Mouse (Mus musculus) heart, adult 9 months (tissue): ENCODE measurements at regions not wholly inside any gene's neighbourhood (a gene's known extent, or its start where the extent isn't known, plus 50 kb on each side); places are given as distances from the start of the nearest gene placed in this dataset.

Source experiments
- DNase-seq, 2 experiments: peaks; one replicate each; pipeline ENCODE4 v3.0.0; 2022; ENCODE audit warnings: low spot score in 2 of 2

DNA sequence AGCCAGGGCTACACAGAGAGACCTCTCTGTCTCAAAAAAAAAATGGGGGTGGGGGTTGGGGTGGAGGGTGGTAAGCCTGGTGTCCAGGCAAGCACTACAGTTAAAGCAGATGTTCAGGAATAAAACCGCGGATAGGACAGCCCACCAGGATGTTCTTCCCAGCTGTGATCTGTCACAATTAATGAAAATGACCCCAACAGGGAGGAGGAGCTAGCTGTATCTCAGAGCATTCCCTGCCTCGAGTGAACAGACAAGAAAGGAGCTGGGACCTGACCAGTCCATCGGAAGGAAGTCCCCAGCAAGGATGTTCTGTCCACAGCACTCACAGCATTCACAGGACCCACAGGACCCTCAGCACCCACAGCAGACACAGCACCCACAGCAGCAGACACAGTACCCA, 80.4 kb downstream of the Utp6 start:
- DNase-seq: no peak

- peak; percentile 46 to 58 for DNase-seq
Measured at GRCm38 (mm10) chr11:79878091-79878490, 84.1 kb downstream of the Utp6 start.

GRCm38 (mm10) chr11:79877184-79877745, 84.9 kb downstream of the Utp6 start:
- peak in 1 of 2 experiments; percentile 23 for DNase-seq

- no peak for DNase-seq
Measured at GRCm38 (mm10) chr11:79871783-79872628, 90.2 kb downstream of the Utp6 start.

DNA sequence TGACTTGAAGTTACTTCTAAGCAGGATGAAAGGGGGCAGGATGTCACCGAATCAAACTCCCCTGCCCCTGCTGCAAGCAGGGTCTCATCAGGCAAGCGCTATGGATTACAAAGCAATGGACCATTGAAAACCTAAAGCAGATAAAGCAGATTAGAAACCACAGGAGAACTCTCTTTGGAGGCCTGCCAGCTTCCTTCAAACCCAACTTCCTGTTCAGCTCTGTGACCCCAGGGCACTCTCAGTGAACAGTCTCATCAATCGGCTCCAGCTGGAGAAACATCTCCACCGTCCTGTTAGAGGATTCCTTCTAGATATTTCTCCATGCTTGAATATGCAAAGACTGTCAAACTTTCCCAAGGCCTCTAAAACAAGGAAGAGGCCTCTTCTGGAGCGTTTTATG, 92.0 kb downstream of the Utp6 start:
- DNase-seq: peak; percentile 54 to 55

GRCm38 (mm10) chr11:79869009-79869408, 93.2 kb downstream of the Utp6 start:
- no peak for DNase-seq

- DNase-seq: no peak
Measured at GRCm38 (mm10) chr11:79864836-79865235, 97.4 kb downstream of the Utp6 start.

- DNase-seq: no peak
Measured at GRCm38 (mm10) chr11:79863487-79864175, 98.6 kb downstream of the Utp6 start.

GRCm38 (mm10) chr11:79860611-79861067, 101.6 kb downstream of the Utp6 start:
- no peak for DNase-seq

- no peak for DNase-seq
Measured at GRCm38 (mm10) chr11:79856376-79856775, 105.8 kb downstream of the Utp6 start.

- DNase-seq: no peak
Measured at GRCm38 (mm10) chr11:79849545-79849944, 112.6 kb downstream of the Utp6 start.

DNA sequence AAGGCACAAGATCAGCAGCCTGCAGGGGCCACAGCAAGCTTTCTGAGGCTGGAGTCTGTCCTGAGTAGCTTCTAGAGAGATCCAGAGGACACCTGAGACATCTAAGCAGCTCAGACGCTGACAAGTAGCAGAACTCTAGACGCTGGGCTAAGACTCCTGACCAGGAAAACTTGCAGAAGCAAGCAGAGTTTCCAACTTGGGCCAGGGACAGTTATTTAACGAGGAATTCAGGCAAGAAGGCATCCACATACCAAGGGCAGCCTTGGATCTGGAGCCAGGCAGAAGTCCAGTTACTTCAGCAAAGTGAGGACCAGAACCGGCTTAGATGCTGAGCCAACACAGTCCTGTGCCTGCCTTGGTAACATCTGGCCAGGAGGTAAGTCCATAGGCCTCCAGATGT, 117.8 kb downstream of the Utp6 start:
- no peak for DNase-seq

GRCm38 (mm10) chr11:79843021-79843420, 119.2 kb downstream of the Utp6 start:
- no peak for DNase-seq

DNA sequence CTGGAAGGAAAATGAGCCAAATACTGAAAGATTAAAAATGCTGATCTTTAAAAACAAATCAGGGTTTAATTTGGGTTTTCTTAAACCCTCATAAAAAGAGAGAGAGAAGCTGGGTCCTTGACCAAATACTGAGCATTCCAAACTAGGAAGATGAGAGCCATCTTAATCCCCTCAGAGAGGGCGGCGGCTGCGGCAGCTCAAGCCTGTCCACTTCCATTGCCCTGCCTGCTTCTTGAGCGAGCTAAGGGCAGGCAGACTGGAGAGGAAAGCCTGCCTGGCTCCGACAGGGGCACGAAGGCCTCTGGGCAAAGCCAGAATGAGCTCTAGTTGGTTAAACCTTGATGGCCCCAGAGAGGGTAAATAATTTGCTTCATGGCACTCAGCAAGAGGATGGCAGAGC, 122.2 kb downstream of the Utp6 start:
- DNase-seq: no peak

GRCm38 (mm10) chr11:79838051-79838450, 124.1 kb downstream of the Utp6 start:
- DNase-seq: no peak

- peak in 1 of 2 experiments; percentile 17 for DNase-seq
Measured at GRCm38 (mm10) chr11:79837076-79837990, 124.9 kb downstream of the Utp6 start.

DNA sequence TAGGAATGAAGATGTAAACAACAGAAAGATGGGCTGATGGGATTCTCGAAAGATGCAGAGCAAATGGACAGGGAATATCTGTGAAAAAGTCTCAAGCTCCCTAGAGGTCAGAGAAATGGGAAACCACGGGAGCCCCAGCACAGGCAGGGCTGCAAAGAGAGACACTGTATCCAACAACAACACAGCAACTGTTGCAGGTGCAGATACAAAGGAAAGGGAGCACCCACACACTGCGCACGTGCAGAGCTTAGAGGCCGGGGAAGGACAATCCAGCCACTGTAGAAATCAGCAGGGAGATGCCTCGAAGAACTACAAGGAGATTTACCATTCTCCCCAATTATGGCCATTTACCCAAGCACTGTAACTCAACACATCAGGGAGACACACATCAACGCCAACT, 126.3 kb downstream of the Utp6 start:
- DNase-seq: no peak

GRCm38 (mm10) chr11:79833817-79834216, 128.4 kb downstream of the Utp6 start:
- DNase-seq: no peak

DNA sequence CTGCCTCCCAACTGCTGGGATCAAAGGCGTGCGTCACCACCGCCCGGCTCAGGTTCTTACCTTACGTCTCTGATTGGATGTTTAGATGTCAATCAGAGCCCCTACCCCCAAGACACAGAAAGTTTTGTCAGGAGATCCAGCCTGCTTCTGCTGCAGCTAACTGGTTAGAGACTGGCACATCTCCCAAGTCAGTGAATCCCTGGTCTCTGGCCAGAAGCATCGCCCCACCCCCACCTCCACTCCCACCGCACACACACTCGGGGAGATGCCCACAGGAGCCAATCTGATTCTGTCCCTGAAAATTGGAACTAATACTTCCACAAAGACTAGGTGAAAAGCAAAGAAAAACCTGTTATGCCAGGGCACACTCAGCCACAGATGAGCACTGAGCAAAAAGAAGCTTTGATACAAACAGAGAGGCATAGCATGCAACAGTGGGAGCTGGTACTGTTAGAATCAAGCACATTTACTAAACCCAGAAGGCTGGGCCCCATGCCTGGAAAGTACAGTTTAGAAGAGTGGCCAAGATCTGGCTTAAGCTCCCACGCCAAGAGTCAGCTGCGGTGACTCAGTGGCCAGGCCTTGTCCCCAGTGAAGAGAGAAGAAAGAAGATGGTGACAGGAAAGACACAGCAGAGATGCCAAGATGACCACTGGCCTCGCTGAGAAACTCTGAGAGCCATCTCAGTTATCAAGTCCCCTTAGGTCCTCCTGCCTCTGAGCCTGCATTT, 130.4 kb downstream of the Utp6 start:
- DNase-seq: peak; percentile 25 to 49

- DNase-seq: no peak
Measured at GRCm38 (mm10) chr11:79830567-79831055, 131.6 kb downstream of the Utp6 start.

DNA sequence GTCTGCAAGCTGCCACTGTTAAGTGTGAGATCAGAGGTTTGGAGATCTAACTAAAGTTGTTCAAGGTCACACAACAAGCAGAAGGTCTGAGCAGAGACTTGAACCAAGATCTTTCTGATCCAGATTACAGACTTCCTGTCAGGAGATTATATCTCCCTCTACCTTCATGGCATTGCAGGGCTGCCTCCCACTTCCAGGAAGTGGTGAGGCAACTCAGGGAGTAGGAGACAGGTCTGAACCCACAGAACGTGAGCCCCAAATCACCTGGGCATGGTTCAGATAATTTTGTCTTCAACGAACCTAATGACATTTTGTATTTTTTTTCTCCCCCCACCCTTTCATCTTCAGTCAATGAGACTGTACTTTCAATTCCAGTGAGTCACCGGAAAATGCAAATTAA, 135.2 kb downstream of the Utp6 start:
- no peak for DNase-seq
